Mouse (Mus musculus): ENCODE measurements at regions not wholly inside any gene's neighbourhood (a gene's known extent, or its start where the extent isn't known, plus 50 kb on each side); places are given as distances from the start of the nearest gene placed in this dataset.

DNA sequence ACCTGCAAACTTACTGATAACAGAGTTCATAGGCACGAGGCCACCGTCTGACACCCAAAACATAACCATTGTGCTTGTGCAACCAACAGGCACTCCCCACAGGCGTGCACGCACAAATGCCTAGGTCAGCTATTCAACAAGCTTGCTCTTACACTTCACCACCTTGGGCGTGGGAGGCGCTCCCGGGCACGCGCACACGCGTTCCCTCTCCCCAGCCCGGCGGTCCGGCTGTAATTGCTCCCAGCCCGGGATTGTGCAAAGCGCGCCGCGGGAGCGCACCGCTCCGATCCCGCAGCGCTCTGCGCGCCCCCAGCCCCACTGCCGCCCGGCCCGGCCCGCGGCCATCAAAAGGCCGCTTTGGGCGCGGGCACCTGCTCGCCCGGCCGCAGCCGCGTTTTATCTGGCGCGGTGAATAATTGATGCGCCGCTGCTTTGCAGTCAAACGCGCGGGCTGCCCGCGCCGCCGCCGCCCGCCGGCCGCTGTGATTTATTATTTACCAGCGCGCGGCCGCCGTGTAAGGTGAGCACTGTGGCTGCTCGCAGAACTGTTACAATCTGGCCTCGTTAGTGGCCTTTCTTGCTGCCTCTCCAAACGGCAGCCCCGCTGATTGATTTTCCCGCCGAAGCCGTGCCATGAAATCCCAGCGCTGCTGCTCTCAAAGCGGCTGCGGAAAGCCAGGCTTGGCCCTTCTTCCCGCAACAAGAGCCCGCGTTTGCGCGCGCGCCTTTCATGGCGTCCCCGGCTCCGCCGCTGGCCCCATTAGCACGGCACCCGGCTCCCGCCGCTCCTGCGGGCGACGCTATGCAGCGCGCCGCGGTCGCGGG is 102.9 kb downstream of the Irx5 start:
- no peaks in the 10 kb centered on the region for H3K4me1 ChIP-seq (ENCODE audit: control insufficient read depth, insufficient read depth, insufficient read length)
- no peak overlapping the region for H3K4me3 ChIP-seq (ENCODE audit: extremely low read depth, insufficient read depth, insufficient read length)
- no peak for TF ChIP-seq POLR2A (IDR thresholded peaks at IDR 0.05; ENCODE audit: low read depth, low read length)
- H3K36me3 ChIP-seq (ENCODE audit: control insufficient read depth, insufficient read depth, low read length): no peaks in the 10 kb centered on the region
- no peak overlapping the region for H3K27ac ChIP-seq (ENCODE audit: insufficient read depth, low read length)
- 3% methylated on average over 93 of the region's 93 CpGs for WGBS
- no peak for DNase-seq (ENCODE audit: low read depth in 1 of 2, low spot score in 2 of 2)
- 0 out of 2 replicates have a peak, but pooled peaks cover 5% of the 10 kb centered on the region for H3K27me3 ChIP-seq (ENCODE audit: control insufficient read depth, insufficient read depth, low read length)

DNA sequence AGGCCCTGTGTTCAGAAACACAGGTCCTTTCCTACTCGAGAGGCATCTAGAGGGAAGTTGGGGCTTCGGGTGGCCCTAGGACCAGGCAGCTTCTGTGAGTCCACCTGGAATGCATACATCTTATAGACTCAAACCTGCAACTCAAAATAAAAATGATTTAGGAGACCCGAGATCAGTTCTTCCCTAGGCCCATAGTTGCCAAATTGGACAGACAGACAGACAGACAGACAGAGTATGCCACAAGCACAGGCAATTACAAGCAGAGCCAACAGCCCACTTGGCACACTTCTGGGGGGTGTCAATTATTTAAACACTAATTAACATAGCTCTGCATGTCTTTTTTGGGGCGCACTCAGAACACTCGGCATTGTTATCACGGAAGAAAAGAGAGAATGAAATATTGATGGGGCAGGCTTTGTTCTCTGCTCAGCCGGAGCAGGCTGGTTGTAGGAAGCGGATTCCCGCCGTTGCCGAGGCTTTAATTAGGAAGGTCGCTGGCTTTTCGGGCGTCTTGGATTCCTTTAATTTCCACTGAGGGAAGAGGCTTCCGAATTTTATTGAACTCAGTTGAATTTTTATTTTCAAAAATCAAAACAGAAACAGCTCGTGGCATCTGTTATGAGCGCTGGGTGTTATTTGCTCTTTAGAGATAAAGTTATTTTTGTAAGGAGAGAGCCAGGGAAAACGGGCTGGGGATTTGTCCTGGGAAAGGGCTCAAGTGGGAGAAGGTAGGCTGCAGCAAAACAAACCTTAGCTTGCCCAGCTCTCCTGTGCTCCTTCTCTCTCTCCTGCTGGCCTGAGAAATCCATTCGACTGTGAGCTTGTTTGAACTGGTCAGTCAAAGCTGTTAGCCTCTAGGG is 111.9 kb downstream of the Irx5 start:
- no peak for DNase-seq (ENCODE audit: low read depth in 1 of 2, low spot score in 2 of 2)
- Histone ChIP-seq H3K27ac (ENCODE audit: insufficient read depth, low read length) (no peak overlapping the region), H3K4me1 (ENCODE audit: control insufficient read depth, insufficient read depth, insufficient read length) (no peaks in the 10 kb centered on the region), H3K27me3 (ENCODE audit: control insufficient read depth, insufficient read depth, low read length) (no peaks in the 10 kb centered on the region), H3K36me3 (ENCODE audit: control insufficient read depth, insufficient read depth, low read length) (no peaks in the 10 kb centered on the region), H3K4me3 (ENCODE audit: extremely low read depth, insufficient read depth, insufficient read length) (no peak overlapping the region)
- no peak for TF ChIP-seq POLR2A (IDR thresholded peaks at IDR 0.05; ENCODE audit: low read depth, low read length)
- TF ChIP-seq CTCF (IDR thresholded peaks at IDR 0.05; ENCODE audit: extremely low read depth, insufficient read depth, insufficient read length, insufficient replicate concordance): no peak
- WGBS: 69% methylated on average over 19 of the region's 19 CpGs

DNA sequence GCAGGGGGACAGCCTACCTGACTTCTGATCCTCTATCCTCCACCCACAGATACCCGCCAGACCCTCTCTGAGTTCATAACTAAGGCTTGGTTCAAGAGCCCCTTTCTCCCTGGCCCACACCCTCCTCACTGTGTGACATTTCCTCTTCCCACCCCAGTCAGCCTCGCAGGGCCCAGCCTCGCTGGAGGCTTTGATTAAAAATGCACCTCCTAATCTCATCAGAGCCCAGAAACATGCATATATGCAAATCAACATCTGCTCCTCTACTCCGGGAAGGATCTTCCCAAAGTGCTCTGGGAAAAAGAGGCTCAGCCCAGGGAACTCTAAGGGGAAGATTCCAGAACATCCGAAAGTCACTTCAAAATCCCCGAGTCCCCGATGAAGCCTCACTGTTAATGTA is 114.8 kb downstream of the Irx5 start:
- H3K4me3 ChIP-seq (ENCODE audit: extremely low read depth, insufficient read depth, insufficient read length): no peak overlapping the region
- no peaks in the 10 kb centered on the region for H3K4me1 ChIP-seq (ENCODE audit: control insufficient read depth, insufficient read depth, insufficient read length)
- DNase-seq (ENCODE audit: low read depth in 1 of 2, low spot score in 2 of 2): no peak
- H3K36me3 ChIP-seq (ENCODE audit: control insufficient read depth, insufficient read depth, low read length): no peaks in the 10 kb centered on the region
- no peaks in the 10 kb centered on the region for H3K27me3 ChIP-seq (ENCODE audit: control insufficient read depth, insufficient read depth, low read length)
- H3K27ac ChIP-seq (ENCODE audit: insufficient read depth, low read length): no peak overlapping the region
- TF ChIP-seq POLR2A (IDR thresholded peaks at IDR 0.05; ENCODE audit: low read depth, low read length): no peak
- no peak for TF ChIP-seq CTCF (IDR thresholded peaks at IDR 0.05; ENCODE audit: extremely low read depth, insufficient read depth, insufficient read length, insufficient replicate concordance)
- 76% methylated on average over 7 of the region's 7 CpGs for WGBS

DNA sequence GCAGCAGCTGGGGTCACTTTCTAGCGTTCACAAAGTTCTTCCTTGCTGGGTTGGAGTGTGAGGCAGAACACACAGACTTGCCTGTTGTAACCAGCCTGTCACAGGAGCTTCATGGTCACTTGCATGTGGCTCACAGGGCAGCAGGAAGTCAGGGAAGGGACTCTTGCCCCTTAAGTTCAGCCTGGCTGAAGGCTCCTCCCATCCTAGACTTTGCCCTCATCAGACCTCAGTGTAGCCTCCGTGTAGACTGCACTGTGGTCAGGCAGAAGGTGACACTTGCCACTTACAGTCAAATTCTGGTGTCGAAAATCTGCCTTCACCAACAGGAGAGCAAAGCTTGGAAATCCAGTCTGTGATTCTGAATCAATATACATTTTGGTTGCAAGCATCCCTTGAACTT is 115.4 kb downstream of the Irx5 start:
- no peak overlapping the region for H3K27ac ChIP-seq (ENCODE audit: insufficient read depth, low read length)
- no peak for DNase-seq (ENCODE audit: low read depth in 1 of 2, low spot score in 2 of 2)
- WGBS: 71% methylated on average over 3 of the region's 3 CpGs
- H3K4me1 ChIP-seq (ENCODE audit: control insufficient read depth, insufficient read depth, insufficient read length): no peaks in the 10 kb centered on the region
- no peaks in the 10 kb centered on the region for H3K36me3 ChIP-seq (ENCODE audit: control insufficient read depth, insufficient read depth, low read length)
- TF ChIP-seq POLR2A (IDR thresholded peaks at IDR 0.05; ENCODE audit: low read depth, low read length) (no peak), CTCF (IDR thresholded peaks at IDR 0.05; ENCODE audit: extremely low read depth, insufficient read depth, insufficient read length, insufficient replicate concordance) (no peak)
- no peak overlapping the region for H3K4me3 ChIP-seq (ENCODE audit: extremely low read depth, insufficient read depth, insufficient read length)
- H3K27me3 ChIP-seq (ENCODE audit: control insufficient read depth, insufficient read depth, low read length): no peaks in the 10 kb centered on the region

DNA sequence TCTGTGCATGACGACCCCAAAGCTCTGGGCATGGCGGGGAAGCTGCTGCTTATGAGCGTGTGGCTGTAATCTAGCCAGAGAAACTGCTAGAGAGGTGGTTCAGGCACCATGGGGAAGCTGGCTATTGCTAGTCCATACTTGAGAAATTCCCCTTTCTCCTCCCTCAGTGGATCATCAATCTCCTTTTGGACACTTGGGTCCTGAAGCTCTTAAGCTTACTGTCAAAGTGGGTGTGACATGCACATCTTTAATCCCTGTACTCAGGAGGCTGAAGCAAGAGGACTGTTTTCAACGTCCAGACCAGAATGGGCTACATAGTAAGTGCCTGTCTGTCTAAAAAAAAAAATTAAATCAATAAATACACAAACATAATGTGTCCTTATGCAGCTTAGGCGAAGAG is 125.0 kb downstream of the Irx5 start:
- H3K4me1 ChIP-seq (ENCODE audit: control insufficient read depth, insufficient read depth, insufficient read length): no peaks in the 10 kb centered on the region
- H3K36me3 ChIP-seq (ENCODE audit: control insufficient read depth, insufficient read depth, low read length): no peaks in the 10 kb centered on the region
- DNase-seq (ENCODE audit: low read depth in 1 of 2, low spot score in 2 of 2): no peak
- TF ChIP-seq POLR2A (IDR thresholded peaks at IDR 0.05; ENCODE audit: low read depth, low read length) (no peak), CTCF (IDR thresholded peaks at IDR 0.05; ENCODE audit: extremely low read depth, insufficient read depth, insufficient read length, insufficient replicate concordance) (no peak)
- H3K4me3 ChIP-seq (ENCODE audit: extremely low read depth, insufficient read depth, insufficient read length): no peak overlapping the region
- 81% methylated on average over 5 of the region's 5 CpGs for WGBS
- H3K27ac ChIP-seq (ENCODE audit: insufficient read depth, low read length): no peak overlapping the region
- no peaks in the 10 kb centered on the region for H3K27me3 ChIP-seq (ENCODE audit: control insufficient read depth, insufficient read depth, low read length)

DNA sequence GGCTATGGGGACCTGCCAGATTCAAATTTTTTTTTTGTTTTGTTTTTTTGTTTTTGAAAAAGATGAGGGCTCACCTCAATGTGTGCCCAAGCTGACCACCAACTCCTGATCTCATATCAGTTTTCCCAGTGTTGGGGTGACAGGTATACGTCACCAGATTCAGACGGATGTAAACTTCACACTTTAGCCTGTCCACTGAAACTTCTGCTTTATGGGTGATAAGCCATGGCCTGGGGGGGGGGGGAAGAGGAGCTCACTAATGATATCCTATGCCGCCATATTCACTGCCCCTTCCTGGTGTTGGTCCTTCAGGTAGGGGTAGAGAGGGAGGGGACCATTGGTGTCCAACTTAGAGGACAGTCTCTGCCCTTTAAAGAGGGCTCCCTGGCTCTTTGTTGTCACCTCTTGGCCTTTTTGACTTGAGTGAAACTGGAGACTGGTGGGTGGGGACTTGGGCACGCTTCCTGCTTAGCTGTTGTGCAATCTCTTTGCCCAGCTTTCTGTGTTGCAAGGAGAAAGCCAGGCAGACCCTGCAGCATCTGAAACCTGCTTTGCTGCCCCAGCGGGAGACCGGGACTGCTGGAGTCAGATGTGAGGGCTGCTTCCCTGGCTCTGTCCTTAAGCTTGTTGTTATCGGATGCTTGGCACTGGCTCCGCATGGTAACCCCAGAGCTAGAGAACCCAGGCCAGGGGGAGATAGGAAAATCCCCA is 125.8 kb downstream of the Irx5 start:
- H3K4me3 ChIP-seq (ENCODE audit: extremely low read depth, insufficient read depth, insufficient read length): no peak overlapping the region
- no peak overlapping the region for H3K27ac ChIP-seq (ENCODE audit: insufficient read depth, low read length)
- H3K27me3 ChIP-seq (ENCODE audit: control insufficient read depth, insufficient read depth, low read length): no peaks in the 10 kb centered on the region
- no peaks in the 10 kb centered on the region for H3K4me1 ChIP-seq (ENCODE audit: control insufficient read depth, insufficient read depth, insufficient read length)
- no peak for DNase-seq (ENCODE audit: low read depth in 1 of 2, low spot score in 2 of 2)
- H3K36me3 ChIP-seq (ENCODE audit: control insufficient read depth, insufficient read depth, low read length): no peaks in the 10 kb centered on the region
- TF ChIP-seq POLR2A (IDR thresholded peaks at IDR 0.05; ENCODE audit: low read depth, low read length): no peak
- TF ChIP-seq CTCF (IDR thresholded peaks at IDR 0.05; ENCODE audit: extremely low read depth, insufficient read depth, insufficient read length, insufficient replicate concordance): no peak
- 63% methylated on average over 8 of the region's 8 CpGs for WGBS

All from spleen, adult 2 months (tissue).